Mouse (Mus musculus): ENCODE data around the gene Hectd3. TPM values are rescaled to one million over a fixed set of nuclear protein-coding genes. Genes with fewer than 3 reads are reported as not detected.
A peak's percentile ranks its signal among the peaks of the same experiment; 100 is the strongest.

The Hectd3 gene
- 6.1 and 6.5 TPM in 2 replicates for polyA plus RNA-seq (2015; fragmentation: Nextera tagmentation; extraction: Ambion mirVana)

GRCm38 (mm10) chr4:116995131-116995797, at the start of gene Hectd3:
TSS of gene Hectd3 (plus strand) at chr4:116995317.
- peak within 1 kb of the TSS; percentile 96 for H3K9ac ChIP-seq (ENCODE audit: low read depth, low read length)
- H3K9me3 ChIP-seq (replicated peaks; ENCODE audit: control insufficient read depth, low read length), result no peaks in the 10 kb centered on the region
- peaks cover 40% of the 10 kb centered on the region for H3K36me3 ChIP-seq (ENCODE audit: control insufficient read depth, insufficient read depth)
- under 1% methylated on average over 57 of the region's 58 CpGs for WGBS (ENCODE audit: insufficient replicate concordance)
- ATAC-seq (ENCODE audit: low read depth), result peak; percentile 63
- H3K4me3 ChIP-seq (ENCODE audit: low read depth, low read length), result peak within 1 kb of the TSS; percentile 95
- peak within 1 kb of the TSS; percentile 92 for H3K4me2 ChIP-seq (ENCODE audit: low read depth, low read length)
- H3K27ac ChIP-seq (ENCODE audit: low read length), result peak within 1 kb of the TSS; percentile 97
- peaks cover 33% of the 10 kb centered on the region for H3K4me1 ChIP-seq (ENCODE audit: control insufficient read depth, low read depth, low read length)
- H3K27me3 ChIP-seq (ENCODE audit: control insufficient read depth, insufficient read depth, low read depth, low read length), result no peaks in the 10 kb centered on the region

- Histone ChIP-seq H3K27ac (ENCODE audit: low read length) (no peak overlapping the region), H3K4me2 (ENCODE audit: low read depth, low read length) (no peak overlapping the region), H3K27me3 (ENCODE audit: control insufficient read depth, insufficient read depth, low read depth, low read length) (no peaks in the 10 kb centered on the region), H3K36me3 (ENCODE audit: control insufficient read depth, insufficient read depth) (no peaks in the 10 kb centered on the region), H3K9ac (ENCODE audit: low read depth, low read length) (no peak overlapping the region), H3K4me1 (ENCODE audit: control insufficient read depth, low read depth, low read length) (no peaks in the 10 kb centered on the region), H3K4me3 (ENCODE audit: low read depth, low read length) (no peak overlapping the region), H3K9me3 (replicated peaks; ENCODE audit: control insufficient read depth, low read length) (no peaks in the 10 kb centered on the region)
- 41% methylated on average over 1 of the region's 1 CpGs for WGBS (ENCODE audit: insufficient replicate concordance)
- no peak for ATAC-seq (ENCODE audit: low read depth)
Measured at GRCm38 (mm10) chr4:116951642-116952041, 43.5 kb upstream of the Hectd3 start.

- H3K4me3 ChIP-seq (ENCODE audit: low read depth, low read length), result no peak overlapping the region
- WGBS (ENCODE audit: insufficient replicate concordance), result 70% methylated on average over 7 of the region's 7 CpGs
- no peaks in the 10 kb centered on the region for H3K36me3 ChIP-seq (ENCODE audit: control insufficient read depth, insufficient read depth)
- no peak overlapping the region for H3K27ac ChIP-seq (ENCODE audit: low read length)
- no peaks in the 10 kb centered on the region for H3K27me3 ChIP-seq (ENCODE audit: control insufficient read depth, insufficient read depth, low read depth, low read length)
- H3K4me1 ChIP-seq (ENCODE audit: control insufficient read depth, low read depth, low read length), result no peaks in the 10 kb centered on the region
- H3K9me3 ChIP-seq (replicated peaks; ENCODE audit: control insufficient read depth, low read length), result no peaks in the 10 kb centered on the region
- no peak for ATAC-seq (ENCODE audit: low read depth)
- no peak overlapping the region for H3K9ac ChIP-seq (ENCODE audit: low read depth, low read length)
- no peak overlapping the region for H3K4me2 ChIP-seq (ENCODE audit: low read depth, low read length)
Measured at GRCm38 (mm10) chr4:116954951-116955350, 40.2 kb upstream of the Hectd3 start.

GRCm38 (mm10) chr4:116976503-116976902, 18.6 kb upstream of the Hectd3 start:
- WGBS (ENCODE audit: insufficient replicate concordance), result 31% methylated on average over 2 of the region's 2 CpGs
- no peak overlapping the region for H3K4me3 ChIP-seq (ENCODE audit: low read depth, low read length)
- H3K36me3 ChIP-seq (ENCODE audit: control insufficient read depth, insufficient read depth), result no peaks in the 10 kb centered on the region
- H3K27ac ChIP-seq (ENCODE audit: low read length), result no peak overlapping the region
- no peaks in the 10 kb centered on the region for H3K27me3 ChIP-seq (ENCODE audit: control insufficient read depth, insufficient read depth, low read depth, low read length)
- no peaks in the 10 kb centered on the region for H3K9me3 ChIP-seq (replicated peaks; ENCODE audit: control insufficient read depth, low read length)
- no peaks in the 10 kb centered on the region for H3K4me1 ChIP-seq (ENCODE audit: control insufficient read depth, low read depth, low read length)
- ATAC-seq (ENCODE audit: low read depth), result no peak
- H3K4me2 ChIP-seq (ENCODE audit: low read depth, low read length), result no peak overlapping the region
- no peak overlapping the region for H3K9ac ChIP-seq (ENCODE audit: low read depth, low read length)

GRCm38 (mm10) chr4:116985681-116986080, 9.4 kb upstream of the Hectd3 start:
- Histone ChIP-seq H3K27me3 (ENCODE audit: control insufficient read depth, insufficient read depth, low read depth, low read length) (no peaks in the 10 kb centered on the region), H3K4me1 (ENCODE audit: control insufficient read depth, low read depth, low read length) (peaks cover 2% of the 10 kb centered on the region; the same call in 1 of the 2 replicates), H3K4me3 (ENCODE audit: low read depth, low read length) (no peak overlapping the region), H3K36me3 (ENCODE audit: control insufficient read depth, insufficient read depth) (peaks cover 12% of the 10 kb centered on the region), H3K4me2 (ENCODE audit: low read depth, low read length) (no peak overlapping the region), H3K9ac (ENCODE audit: low read depth, low read length) (no peak overlapping the region), H3K27ac (ENCODE audit: low read length) (no peak overlapping the region), H3K9me3 (replicated peaks; ENCODE audit: control insufficient read depth, low read length) (no peaks in the 10 kb centered on the region)
- WGBS (ENCODE audit: insufficient replicate concordance), result 84% methylated on average over 7 of the region's 7 CpGs
- ATAC-seq (ENCODE audit: low read depth), result no peak

GRCm38 (mm10) chr4:116986400-116987121, 8.6 kb upstream of the Hectd3 start:
- no peaks in the 10 kb centered on the region for H3K27me3 ChIP-seq (ENCODE audit: control insufficient read depth, insufficient read depth, low read depth, low read length)
- no peak overlapping the region for H3K9ac ChIP-seq (ENCODE audit: low read depth, low read length)
- peak; percentile 74 for ATAC-seq (ENCODE audit: low read depth)
- 55% methylated on average over 17 of the region's 17 CpGs for WGBS (ENCODE audit: insufficient replicate concordance)
- peaks cover 20% of the 10 kb centered on the region for H3K36me3 ChIP-seq (ENCODE audit: control insufficient read depth, insufficient read depth)
- peaks cover 7% of the 10 kb centered on the region for H3K4me1 ChIP-seq (ENCODE audit: control insufficient read depth, low read depth, low read length)
- H3K9me3 ChIP-seq (replicated peaks; ENCODE audit: control insufficient read depth, low read length), result no peaks in the 10 kb centered on the region
- no peak overlapping the region for H3K4me2 ChIP-seq (ENCODE audit: low read depth, low read length)
- H3K4me3 ChIP-seq (ENCODE audit: low read depth, low read length), result no peak overlapping the region
- H3K27ac ChIP-seq (ENCODE audit: low read length), result no peak overlapping the region

- WGBS (ENCODE audit: insufficient replicate concordance), result 69% methylated on average over 5 of the region's 5 CpGs
- no peak for ATAC-seq (ENCODE audit: low read depth)
- Histone ChIP-seq H3K9me3 (replicated peaks; ENCODE audit: control insufficient read depth, low read length) (no peaks in the 10 kb centered on the region), H3K36me3 (ENCODE audit: control insufficient read depth, insufficient read depth) (peaks cover 22% of the 10 kb centered on the region), H3K9ac (ENCODE audit: low read depth, low read length) (no peak overlapping the region), H3K4me3 (ENCODE audit: low read depth, low read length) (no peak overlapping the region), H3K27me3 (ENCODE audit: control insufficient read depth, insufficient read depth, low read depth, low read length) (no peaks in the 10 kb centered on the region), H3K27ac (ENCODE audit: low read length) (no peak overlapping the region), H3K4me1 (ENCODE audit: control insufficient read depth, low read depth, low read length) (peaks cover 10% of the 10 kb centered on the region), H3K4me2 (ENCODE audit: low read depth, low read length) (no peak overlapping the region)
Measured at GRCm38 (mm10) chr4:116987122-116987456, 8.0 kb upstream of the Hectd3 start.

- peaks cover 21% of the 10 kb centered on the region for H3K4me1 ChIP-seq (ENCODE audit: control insufficient read depth, low read depth, low read length)
- H3K9me3 ChIP-seq (replicated peaks; ENCODE audit: control insufficient read depth, low read length), result no peaks in the 10 kb centered on the region
- 83% methylated on average over 6 of the region's 6 CpGs for WGBS (ENCODE audit: insufficient replicate concordance)
- no peak overlapping the region for H3K27ac ChIP-seq (ENCODE audit: low read length)
- no peak overlapping the region for H3K4me2 ChIP-seq (ENCODE audit: low read depth, low read length)
- H3K9ac ChIP-seq (ENCODE audit: low read depth, low read length), result no peak overlapping the region
- H3K27me3 ChIP-seq (ENCODE audit: control insufficient read depth, insufficient read depth, low read depth, low read length), result no peaks in the 10 kb centered on the region
- H3K4me3 ChIP-seq (ENCODE audit: low read depth, low read length), result no peak overlapping the region
- H3K36me3 ChIP-seq (ENCODE audit: control insufficient read depth, insufficient read depth), result peaks cover 31% of the 10 kb centered on the region
- ATAC-seq (ENCODE audit: low read depth), result no peak
Measured at GRCm38 (mm10) chr4:116989731-116990130, 5.4 kb upstream of the Hectd3 start.

- peak overlapping the region; percentile 14; the same call in 1 of the 2 replicates for H3K9ac ChIP-seq (ENCODE audit: low read depth, low read length)
- H3K36me3 ChIP-seq (ENCODE audit: control insufficient read depth, insufficient read depth), result peaks cover 31% of the 10 kb centered on the region
- no peak overlapping the region for H3K27ac ChIP-seq (ENCODE audit: low read length)
- peak overlapping the region; percentile 71 for H3K4me2 ChIP-seq (ENCODE audit: low read depth, low read length)
- no peak for ATAC-seq (ENCODE audit: low read depth)
- WGBS (ENCODE audit: insufficient replicate concordance), result 13% methylated on average over 7 of the region's 7 CpGs
- H3K27me3 ChIP-seq (ENCODE audit: control insufficient read depth, insufficient read depth, low read depth, low read length), result no peaks in the 10 kb centered on the region
- peak overlapping the region; percentile 95 for H3K4me3 ChIP-seq (ENCODE audit: low read depth, low read length)
- no peaks in the 10 kb centered on the region for H3K9me3 ChIP-seq (replicated peaks; ENCODE audit: control insufficient read depth, low read length)
- H3K4me1 ChIP-seq (ENCODE audit: control insufficient read depth, low read depth, low read length), result peaks cover 31% of the 10 kb centered on the region
Measured at GRCm38 (mm10) chr4:116991366-116991765, 3.8 kb upstream of the Hectd3 start.

All from liver, embryonic 16.5 days (tissue).